ENCODE assay signal across 8 mouse cellular contexts in the genomic region with DNA sequence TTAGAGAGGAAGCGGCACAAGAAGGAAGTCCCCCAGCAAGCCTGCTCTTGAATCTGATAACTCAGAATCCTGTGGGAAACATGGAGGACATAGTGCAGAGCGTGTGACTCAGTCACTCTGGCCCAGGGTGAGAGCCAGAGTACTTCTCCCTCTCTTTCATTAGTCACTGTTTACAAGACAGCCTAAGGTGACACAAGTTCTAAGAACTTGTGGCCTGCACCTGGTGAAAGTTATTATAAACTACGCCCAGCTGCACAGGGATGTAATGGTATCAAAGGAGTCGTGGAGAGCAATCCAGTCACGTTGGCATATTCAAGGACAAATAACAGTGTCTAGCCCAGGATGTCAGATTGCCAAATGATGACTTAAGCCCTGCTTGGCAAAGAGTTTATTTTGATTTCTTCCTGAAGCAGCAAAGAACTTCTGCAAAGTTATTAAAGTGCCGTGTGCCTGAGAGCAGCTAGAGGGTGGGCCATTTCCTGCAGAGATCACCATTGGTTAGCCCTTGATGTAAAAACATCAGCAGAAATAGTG. TPM values are rescaled to one million over a fixed set of nuclear protein-coding genes. Genes with fewer than 3 reads are reported as not detected.
DNase-seq lines count a peak whose midpoint lies in the region; ATAC-seq and TF ChIP-seq lines count a peak whose summit lies in the region.

No protein-coding gene starts in this region.

- no peaks in the 10 kb centered on the region for H3K9me3 ChIP-seq in hindbrain, embryonic 16.5 days (ENCODE audit: control insufficient read depth, low read length)
- no peaks in the 10 kb centered on the region for H3K9me3 ChIP-seq in hindbrain, embryonic 13.5 days

- no peaks in the 10 kb centered on the region for H3K36me3 ChIP-seq in kidney, adult 2 months (ENCODE audit: control insufficient read depth, insufficient read depth, low read length)
- H3K36me3 ChIP-seq in macrophage (ENCODE audit: inconsistent target) = no peaks in the 10 kb centered on the region
- H3K36me3 ChIP-seq in hindbrain, embryonic 16.5 days (ENCODE audit: control insufficient read depth, insufficient read depth, low read length) = no peaks in the 10 kb centered on the region
- H3K36me3 ChIP-seq in hindbrain, embryonic 13.5 days = no peaks in the 10 kb centered on the region

- intact Hi-C loops in heart, postnatal 10 days (cut with DNase I) = no loop called here

- no peak overlapping the region for H3K9ac ChIP-seq in hindbrain, embryonic 16.5 days (ENCODE audit: low read depth, low read length)
- no peak overlapping the region for H3K9ac ChIP-seq in hindbrain, embryonic 13.5 days

- H3K27ac ChIP-seq in kidney, adult 2 months (ENCODE audit: insufficient read depth, low read depth, low read length) = peak overlapping the region; percentile 32
- peak overlapping the region; percentile 86 for H3K27ac ChIP-seq in macrophage
- H3K27ac ChIP-seq in hindbrain, embryonic 16.5 days (ENCODE audit: low read depth, low read length) = no peak overlapping the region
- H3K27ac ChIP-seq in hindbrain, embryonic 13.5 days = no peak overlapping the region

- DNase-seq in kidney, adult 2 months = peak; percentile 73
- no peak for DNase-seq in kidney, adult 18-20 months
- DNase-seq in adipocyte (ENCODE audit: low spot score) = peak; percentile 83
- DNase-seq in heart, postnatal 10 days = peak; percentile 60 to 65
- no peak for DNase-seq in cerebellum, postnatal 10 days

- WGBS in kidney, adult 2 months = 44% methylated on average over 6 of the region's 6 CpGs
- 5% methylated on average over 6 of the region's 6 CpGs for WGBS in macrophage (ENCODE audit: missing documents)
- 77% methylated on average over 6 of the region's 6 CpGs for WGBS in hindbrain, embryonic 16.5 days
- 70% methylated on average over 6 of the region's 6 CpGs for WGBS in hindbrain, embryonic 13.5 days

- no peak for TF ChIP-seq POLR2A in kidney, adult 2 months (IDR thresholded peaks at IDR 0.05; ENCODE audit: low read depth, low read length)

- H3K27me3 ChIP-seq in kidney, adult 2 months (replicated peaks; ENCODE audit: control insufficient read depth, insufficient read depth, low read length) = no peaks in the 10 kb centered on the region
- no peaks in the 10 kb centered on the region for H3K27me3 ChIP-seq in hindbrain, embryonic 16.5 days (replicated peaks; ENCODE audit: control insufficient read depth, insufficient read depth, low read length)
- H3K27me3 ChIP-seq in hindbrain, embryonic 13.5 days = no peaks in the 10 kb centered on the region

- no peak for ATAC-seq in hindbrain, embryonic 16.5 days
- no peak for ATAC-seq in hindbrain, embryonic 13.5 days (ENCODE audit: low FRiP score)

- 0 out of 2 replicates have a peak, but pooled peaks cover 4% of the 10 kb centered on the region for H3K4me1 ChIP-seq in kidney, adult 2 months (ENCODE audit: control insufficient read depth, insufficient read depth, low read length)
- H3K4me1 ChIP-seq in hindbrain, embryonic 16.5 days (ENCODE audit: control insufficient read depth, insufficient read depth, low read depth, low read length) = no peaks in the 10 kb centered on the region
- no peaks in the 10 kb centered on the region for H3K4me1 ChIP-seq in hindbrain, embryonic 13.5 days (replicated peaks)

- TF ChIP-seq CTCF in kidney, adult 2 months (conservative IDR thresholded peaks at IDR 0.05; ENCODE audit: insufficient read depth, insufficient read length, low read depth, low read length) = no peak

- no peak overlapping the region for H3K4me2 ChIP-seq in hindbrain, embryonic 16.5 days (ENCODE audit: low read length)
- no peak overlapping the region for H3K4me2 ChIP-seq in hindbrain, embryonic 13.5 days

- H3K4me3 ChIP-seq in kidney, adult 2 months (ENCODE audit: insufficient read depth, low read depth, low read length) = no peak overlapping the region
- H3K4me3 ChIP-seq in macrophage (ENCODE audit: inconsistent target) = no peak overlapping the region
- H3K4me3 ChIP-seq in hindbrain, embryonic 16.5 days (ENCODE audit: low read length) = no peak overlapping the region
- H3K4me3 ChIP-seq in hindbrain, embryonic 13.5 days = no peak overlapping the region

- H3K79me2 ChIP-seq in macrophage (ENCODE audit: inconsistent target) = no peaks in the 10 kb centered on the region

RNA-seq across cellular contexts. Expression of a gene that starts 32.6 kb away (rescaled TPM):
- 20.8 and 22.2 TPM in 2 replicates for polyA plus RNA-seq in kidney, adult 2 months (2012; rRNA removed)
- total RNA-seq in heart, postnatal 10 days (2021) = 10 to 100 TPM; 46.6 to 58.9 TPM
- 100 to 1,000 TPM; 157 to 461 (median 270) TPM for total RNA-seq in macrophage (2018; cell fraction: chromatin; rRNA removed)
- 100 to 1,000 TPM in 4 of 26 experiments, 10 to 100 TPM in 22; 61.9 to 145 (median 84.6) TPM for total RNA-seq in macrophage (2018; cell fraction: cytosol; rRNA removed)
- total RNA-seq in macrophage (2018; cell fraction: nucleus; rRNA removed) = 100 to 1,000 TPM; 208 to 496 (median 273) TPM
- 64.7 to 104 TPM (median 89.0 TPM) in 3 replicates for polyA plus RNA-seq in macrophage (2018)
- polyA plus RNA-seq in hindbrain, embryonic 16.5 days (2015; fragmentation: Nextera tagmentation; extraction: Ambion mirVana) = 42.7 and 49.2 TPM in 2 replicates
- 48.4 and 53.5 TPM in 2 replicates for polyA plus RNA-seq in hindbrain, embryonic 13.5 days (2015; fragmentation: Nextera tagmentation; extraction: Ambion mirVana)

RNA-seq across cellular contexts. Expression of a gene that starts 46.5 kb away (rescaled TPM):
- polyA plus RNA-seq in kidney, adult 2 months (2012; rRNA removed) = 65.8 and 66.0 TPM in 2 replicates
- total RNA-seq in heart, postnatal 10 days (2021) = 100 to 1,000 TPM in 1 of 2 experiments, 10 to 100 TPM in 1; 82.7 to 101 TPM
- 100 to 1,000 TPM; 195 to 513 (median 266) TPM for total RNA-seq in macrophage (2018; cell fraction: chromatin; rRNA removed)
- total RNA-seq in macrophage (2018; cell fraction: cytosol; rRNA removed) = 100 to 1,000 TPM; 302 to 435 (median 372) TPM
- 100 to 1,000 TPM; 321 to 683 (median 404) TPM for total RNA-seq in macrophage (2018; cell fraction: nucleus; rRNA removed)
- polyA plus RNA-seq in macrophage (2018) = 357 to 533 TPM (median 380 TPM) in 3 replicates
- polyA plus RNA-seq in hindbrain, embryonic 16.5 days (2015; fragmentation: Nextera tagmentation; extraction: Ambion mirVana) = 14.8 and 16.7 TPM in 2 replicates
- 10.1 and 11.1 TPM in 2 replicates for polyA plus RNA-seq in hindbrain, embryonic 13.5 days (2015; fragmentation: Nextera tagmentation; extraction: Ambion mirVana)

Comparison
In these comparisons a context has a peak if more than half of its experiments do, and no peak if none do; other contexts are left out.
1. DNase-seq: peak in kidney, adult 2 months (single experiment), adipocyte (single experiment) and heart, postnatal 10 days (2 of 2); none in kidney, adult 18-20 months (single experiment) and cerebellum, postnatal 10 days (0 of 2).
2. H3K27ac ChIP-seq: peak in kidney, adult 2 months (single experiment) and macrophage (single experiment); none in hindbrain, embryonic 16.5 days (single experiment) and hindbrain, embryonic 13.5 days (single experiment).